Mouse (Mus musculus): ENCODE results near the gene Actn4. TPM values are rescaled to one million over a fixed set of nuclear protein-coding genes. Genes with fewer than 3 reads are reported as not detected.

Gene Actn4
- 339 and 350 TPM in 2 replicates for polyA plus RNA-seq (2012)

DNA sequence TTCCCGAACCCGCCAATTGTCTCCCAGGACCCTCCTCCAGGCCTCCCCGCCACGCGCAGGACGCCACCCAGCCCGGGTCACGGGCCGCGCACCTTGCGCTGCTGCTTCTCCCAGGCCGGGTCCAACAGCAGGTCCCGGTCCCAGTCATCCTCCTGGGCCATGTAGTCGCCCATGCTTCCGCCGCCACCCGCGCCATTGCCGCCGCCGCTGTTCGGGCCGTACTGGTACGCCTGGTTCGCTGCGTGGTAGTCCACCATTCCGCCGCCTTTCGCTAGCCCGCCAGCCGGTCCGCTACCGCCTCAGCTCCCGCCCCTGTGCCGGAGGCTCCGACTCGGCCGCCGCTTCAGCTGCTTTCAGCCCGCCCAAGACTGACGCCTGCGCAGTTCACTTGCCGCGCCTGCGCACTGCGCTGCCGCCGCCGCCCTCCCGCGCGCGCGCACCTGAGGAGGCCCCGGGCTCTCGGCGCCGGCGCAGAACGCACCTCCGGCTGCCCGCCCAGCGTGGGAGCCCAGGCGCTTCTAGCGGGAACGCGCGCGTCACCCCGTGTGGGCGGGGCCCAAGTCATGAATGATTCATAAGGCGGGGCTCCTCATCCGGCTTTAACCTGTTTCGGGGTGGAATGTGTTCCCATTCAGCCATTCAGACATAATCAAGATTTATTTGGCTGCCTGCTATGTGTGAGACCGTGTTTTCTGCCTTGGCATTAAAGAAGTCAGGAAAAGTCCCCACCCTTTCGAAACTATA is at the start of gene Actn4:
TSS of gene Actn4 (minus strand) at position 414 of the 744 bp plus-strand sequence.

DNA sequence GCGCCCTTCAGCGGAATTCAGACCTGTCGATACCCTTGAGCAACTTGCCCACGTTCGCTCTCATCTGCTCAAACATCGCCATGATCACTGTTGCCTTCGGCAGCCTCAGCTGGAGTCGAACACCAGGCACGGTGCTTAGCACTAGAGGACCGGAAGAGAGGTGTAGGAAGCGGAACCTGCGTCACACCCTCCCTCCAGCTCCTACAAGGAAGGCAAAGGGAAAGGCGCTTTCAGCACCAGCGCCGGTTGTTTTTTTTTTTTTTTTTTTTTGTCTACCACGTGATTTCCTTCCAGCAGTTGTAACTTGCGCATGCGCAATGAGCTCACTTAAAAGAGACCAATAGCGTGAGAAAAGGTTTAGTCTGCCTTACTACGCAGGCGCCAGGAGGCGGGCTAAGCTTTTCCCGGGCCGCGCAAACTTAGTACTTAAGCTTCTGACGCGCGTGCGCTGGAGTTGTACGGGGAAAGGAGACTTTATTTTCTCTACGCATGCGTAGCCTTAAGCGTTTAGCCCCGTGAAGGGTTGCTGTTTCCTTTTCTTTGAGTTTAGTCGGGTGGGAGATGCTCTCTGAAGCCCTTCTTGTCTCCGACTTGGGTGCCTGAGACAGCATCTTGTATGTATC is 19.6 kb upstream of the Actn4 start, which contains the start of the genes Eif3k and Map4k1:
TSS of gene Eif3k (minus strand) at position 214 of the 623 bp plus-strand sequence.
TSS of gene Map4k1 (plus strand) at position 400 of the 623 bp plus-strand sequence.

DNA sequence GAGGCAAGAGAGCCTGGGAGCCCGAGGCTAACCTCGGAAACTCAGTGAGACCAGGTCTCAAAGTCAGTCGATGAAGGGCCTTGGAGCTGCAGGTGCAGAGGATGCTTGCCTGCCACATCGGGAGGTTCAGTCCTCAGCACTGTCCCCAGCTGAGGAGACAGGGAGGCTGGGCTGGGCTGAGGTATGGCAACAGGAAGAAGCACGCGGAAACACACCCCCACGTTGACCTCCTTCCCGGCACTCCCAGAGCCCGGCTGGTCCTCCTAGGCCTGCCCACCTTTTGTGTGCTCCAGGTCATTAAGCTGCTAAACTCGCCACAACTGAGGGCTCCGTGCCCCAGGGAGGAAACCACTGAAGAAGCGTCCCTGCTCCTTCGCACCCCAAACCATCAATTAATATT is 80.9 kb downstream of the Actn4 start, which contains the start of gene Capn12:
TSS of gene Capn12 (plus strand) at position 224 of the 400 bp plus-strand sequence.

DNA sequence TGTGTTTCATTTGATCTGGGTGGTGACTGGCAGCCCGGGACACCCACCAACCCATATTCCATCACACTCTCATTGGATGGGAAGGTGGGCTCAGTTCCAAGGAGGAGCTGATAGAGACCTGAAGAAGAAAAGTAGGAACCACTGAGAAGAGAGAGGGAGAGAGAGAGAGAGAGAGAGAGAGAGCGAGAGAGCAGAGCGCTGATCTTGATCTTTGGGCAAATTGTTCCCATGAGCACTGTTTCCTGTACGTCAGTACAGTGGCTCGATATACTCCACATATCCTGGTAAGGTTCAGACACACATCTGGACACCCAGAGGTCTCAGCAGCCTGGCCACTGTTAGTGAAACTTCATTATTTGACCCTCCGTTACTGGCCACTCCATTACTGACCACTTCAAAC is 98.6 kb downstream of the Actn4 start, which contains the start of gene Lgals7:
TSS of gene Lgals7 (plus strand) at position 314 of the 400 bp plus-strand sequence.

Other genes with a start within 250 kb of the Actn4 start
- gene Fbxo17, start 245.5 kb downstream of the Actn4 start, polyA plus RNA-seq (2012), result 1.5 and 2.0 TPM in 2 replicates
- 279 and 329 TPM in 2 replicates for gene Mrps12, start 220.5 kb downstream of the Actn4 start, polyA plus RNA-seq (2012)
- 46.8 and 59.0 TPM in 2 replicates for gene Sars2, start 220.3 kb downstream of the Actn4 start, polyA plus RNA-seq (2012)
- not detected in 2 replicates for gene Ccer2, start 206.2 kb downstream of the Actn4 start, polyA plus RNA-seq (2012)
- 169 and 196 TPM in 2 replicates for gene Sirt2, start 195.6 kb downstream of the Actn4 start, polyA plus RNA-seq (2012)
- gene Nfkbib, start 194.8 kb downstream of the Actn4 start, polyA plus RNA-seq (2012), result 199 and 221 TPM in 2 replicates
- gene Rinl, start 173.4 kb downstream of the Actn4 start, polyA plus RNA-seq (2012), result 81.2 and 117 TPM in 2 replicates
- gene Hnrnpl, start 153.8 kb downstream of the Actn4 start, polyA plus RNA-seq (2012), result 401 and 425 TPM in 2 replicates
- gene Ech1, start 137.1 kb downstream of the Actn4 start, polyA plus RNA-seq (2012), result 29.7 and 33.0 TPM in 2 replicates
- 1.2 and 3.4 TPM in 2 replicates for gene Lgals4, start 128.5 kb downstream of the Actn4 start, polyA plus RNA-seq (2012)
- gene Lgals7, start 98.5 kb downstream of the Actn4 start, polyA plus RNA-seq (2012), result 0.29 and 0.53 TPM in 2 replicates
- gene Capn12, start 80.9 kb downstream of the Actn4 start, polyA plus RNA-seq (2012), result not detected in 2 replicates
- 182 and 191 TPM in 2 replicates for gene Eif3k, start 19.5 kb upstream of the Actn4 start, polyA plus RNA-seq (2012)
- gene Map4k1, start 19.7 kb upstream of the Actn4 start, polyA plus RNA-seq (2012), result 292 and 327 TPM in 2 replicates
- 0.24 and 0.67 TPM in 2 replicates for gene Ryr1, start 162.8 kb upstream of the Actn4 start, polyA plus RNA-seq (2012)
- gene Rasgrp4, start 172.5 kb upstream of the Actn4 start, polyA plus RNA-seq (2012), result 5.7 and 9.4 TPM in 2 replicates
- 99.1 and 138 TPM in 2 replicates for gene Fam98c, start 193.9 kb upstream of the Actn4 start, polyA plus RNA-seq (2012)
- 9.7 and 10.7 TPM in 2 replicates for gene Ggn, start 207.9 kb upstream of the Actn4 start, polyA plus RNA-seq (2012)
- gene Spred3, start 208.1 kb upstream of the Actn4 start, polyA plus RNA-seq (2012), result 4.1 and 6.0 TPM in 2 replicates
- gene Psmd8, start 218.4 kb upstream of the Actn4 start, polyA plus RNA-seq (2012), result 136 and 148 TPM in 2 replicates

Data from megakaryocyte-erythroid progenitor cell, adult 5 weeks (primary cell).